Mouse (Mus musculus) gastrocnemius, postnatal 25 days (tissue): ENCODE data around the gene 2700049A03Rik. TPM values are rescaled to one million over a fixed set of nuclear protein-coding genes. Genes with fewer than 3 reads are reported as not detected.

Experiments
- DNase-seq: peaks from one replicate; pipeline ENCODE4 v3.0.0; 2022
- total RNA-seq, 2 experiments: library from RNA; stranded (reverse); gene quantifications; 1 replicate in 1 of 2; 2 replicates in 1 of 2; pipeline ENCODE4 v1.2.3; 2021

2700049A03Rik gene
- total RNA-seq, 2 experiments from 2014 or later: 2.8 to 3.6 TPM

DNA sequence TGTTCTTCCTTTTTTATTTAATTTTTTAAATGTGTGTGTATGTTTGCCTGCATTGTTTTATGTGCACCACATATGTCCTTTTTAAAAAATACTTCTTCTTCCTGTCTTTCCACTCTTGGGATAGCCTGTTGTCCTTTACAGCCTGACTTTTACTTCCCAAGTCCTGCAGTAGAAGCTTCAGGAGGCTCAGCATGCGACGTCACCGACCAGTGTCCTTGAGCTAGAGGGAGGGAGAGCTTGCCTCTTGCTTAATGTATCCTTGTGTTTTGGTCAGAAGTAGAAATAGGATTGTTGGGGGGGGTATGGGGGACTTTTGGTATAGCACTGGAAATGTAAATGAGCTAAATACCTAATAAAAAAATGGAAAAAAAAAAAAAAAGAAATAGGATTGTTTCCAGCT is 47.1 kb downstream of the 2700049A03Rik start:
- no peak for DNase-seq

DNA sequence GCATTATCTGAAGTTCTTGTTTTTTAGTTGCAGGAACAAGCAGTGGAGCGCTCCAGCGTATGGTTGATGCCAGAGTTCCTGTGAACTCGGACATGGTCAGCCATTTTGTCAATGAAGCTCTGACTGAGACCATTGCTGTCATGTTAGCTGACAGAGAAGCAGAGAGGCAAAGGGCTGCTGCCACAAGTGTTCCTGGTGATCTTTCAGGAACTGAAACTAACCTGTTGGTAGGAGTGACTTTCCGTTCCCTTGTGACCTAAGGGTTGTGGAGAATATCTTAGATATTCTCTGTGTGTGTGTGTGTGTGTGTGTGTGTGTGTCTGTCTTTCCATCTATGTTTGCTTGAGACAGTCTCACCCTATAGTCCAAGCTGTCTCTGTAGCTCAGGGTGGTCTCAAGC is 47.7 kb downstream of the 2700049A03Rik start:
- DNase-seq: no peak

DNA sequence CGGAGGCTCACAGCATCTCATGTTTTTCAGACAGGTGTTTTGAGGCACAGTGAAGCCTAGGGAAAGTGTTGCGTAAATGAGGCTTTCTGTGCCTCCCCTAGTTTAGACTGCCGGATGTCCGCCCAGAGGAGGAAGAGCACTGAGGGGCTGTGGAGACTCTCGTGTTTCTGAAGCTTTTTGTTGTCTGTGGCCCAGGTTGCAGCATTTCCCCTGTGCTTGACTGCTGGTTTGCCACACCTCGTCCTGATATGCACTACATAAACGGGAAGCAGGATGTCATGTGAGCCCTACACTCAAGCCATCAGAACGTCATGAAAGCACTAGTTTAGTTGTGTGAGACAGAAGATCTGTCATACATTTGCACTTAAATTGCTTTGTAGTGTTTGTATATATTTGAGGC is 56.1 kb downstream of the 2700049A03Rik start:
- DNase-seq: no peak

DNA sequence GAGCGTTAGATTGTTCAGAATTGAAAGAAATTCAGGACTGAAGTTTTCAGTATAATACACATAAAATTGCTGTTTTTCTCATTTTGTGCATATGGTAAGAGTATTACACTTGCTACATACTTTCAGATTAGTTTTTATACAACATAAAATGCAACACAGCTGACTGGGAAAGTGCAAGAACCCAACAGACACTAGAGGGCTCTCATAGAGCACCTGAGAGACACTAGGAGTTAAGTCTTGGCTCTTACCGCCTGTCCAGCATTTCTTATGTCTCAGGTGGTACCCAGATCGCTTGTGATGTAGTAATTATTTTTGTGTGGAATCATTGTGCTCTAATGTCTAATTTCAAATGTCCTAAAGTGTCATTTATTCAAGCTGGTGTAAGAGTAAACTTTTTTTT is 61.0 kb downstream of the 2700049A03Rik start:
- DNase-seq: no peak

DNA sequence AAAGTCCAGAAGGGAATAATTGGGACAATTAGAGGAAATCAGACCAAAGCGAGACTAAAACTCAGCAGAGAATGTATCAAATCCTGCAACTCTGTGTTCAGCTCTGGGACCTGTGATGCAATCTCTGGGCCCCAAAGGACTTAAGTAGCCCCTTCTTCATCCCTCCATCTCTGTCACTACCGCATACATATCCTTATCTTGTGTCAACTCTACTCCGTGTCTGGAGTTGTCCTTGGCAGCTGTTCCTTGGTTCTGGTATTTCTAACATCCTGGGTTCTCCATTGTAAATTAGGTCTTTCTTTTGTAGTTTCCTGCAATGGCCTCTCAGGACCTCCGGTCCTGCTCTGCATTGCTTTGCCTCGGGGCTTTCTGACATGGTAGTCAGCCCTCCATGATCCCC is 65.1 kb downstream of the 2700049A03Rik start:
- DNase-seq: no peak

DNA sequence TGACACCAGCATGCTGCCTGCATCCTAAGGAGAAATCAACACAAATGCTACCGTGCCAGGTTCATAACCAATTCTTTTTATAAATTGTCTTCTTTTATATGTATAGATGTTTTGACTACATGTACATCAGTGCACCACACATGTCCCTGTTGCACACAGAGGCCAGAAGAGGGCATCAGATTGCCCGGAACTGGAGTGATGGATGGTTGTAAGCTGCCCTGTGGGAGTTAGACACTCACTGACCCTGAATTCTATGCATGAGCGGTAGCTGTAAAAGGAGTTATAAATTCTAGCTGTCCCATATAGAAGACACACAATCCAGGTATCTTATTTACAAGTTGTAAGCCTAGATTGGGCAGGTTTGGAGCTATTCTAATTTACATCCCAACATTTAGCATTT is 67.7 kb downstream of the 2700049A03Rik start:
- DNase-seq: no peak

DNA sequence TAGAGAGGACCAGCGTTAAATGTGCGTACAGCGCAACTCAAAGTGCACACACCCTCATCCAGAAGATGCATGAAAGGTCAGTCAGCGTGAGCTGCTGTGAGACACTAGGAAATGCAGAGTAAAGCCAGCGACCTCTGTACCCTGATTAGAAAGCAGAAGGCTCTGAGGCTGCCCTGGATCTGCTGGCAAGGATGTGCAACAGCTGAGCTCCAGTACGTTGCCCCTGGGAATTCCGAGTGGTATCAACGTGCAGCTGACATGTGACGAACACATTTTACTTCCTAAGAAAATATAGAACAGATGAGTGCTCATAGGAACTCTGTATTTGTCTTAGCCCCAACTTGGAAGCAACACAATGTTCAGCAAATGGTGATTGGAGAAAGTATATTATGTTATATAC is 80.5 kb downstream of the 2700049A03Rik start:
- DNase-seq: no peak

DNA sequence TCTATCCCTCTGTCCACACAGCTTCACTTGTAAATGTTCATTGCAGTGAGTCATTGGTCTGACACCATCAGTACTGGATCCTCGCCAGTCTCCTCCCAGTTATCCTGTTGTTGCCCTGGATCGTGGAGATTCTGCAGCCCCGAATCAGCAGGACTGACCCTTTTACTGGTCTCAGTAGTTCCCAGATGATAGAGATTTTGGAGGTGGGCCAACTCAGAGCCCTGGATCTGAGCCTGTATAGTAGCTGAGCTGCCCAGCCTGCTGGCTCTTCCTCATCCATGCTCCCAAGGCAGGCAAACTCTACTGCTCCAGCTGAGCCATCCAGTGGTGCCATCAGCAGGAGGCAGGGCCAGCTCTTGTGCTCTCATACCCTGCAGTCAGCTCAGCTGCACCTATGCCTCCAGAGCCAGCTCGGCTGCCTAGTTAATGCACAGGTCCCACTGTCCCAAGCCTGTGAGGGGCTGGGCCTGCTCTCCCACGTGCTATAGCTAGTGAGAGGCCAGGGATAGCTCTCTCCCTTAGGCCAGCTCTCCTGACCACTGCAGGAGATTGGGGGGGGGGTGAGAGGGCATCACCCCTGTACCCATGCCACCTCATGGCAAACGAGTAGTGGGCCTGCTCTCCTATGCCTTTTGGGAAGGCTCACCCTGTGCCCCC is 81.3 kb downstream of the 2700049A03Rik start:
- no peak for DNase-seq

DNA sequence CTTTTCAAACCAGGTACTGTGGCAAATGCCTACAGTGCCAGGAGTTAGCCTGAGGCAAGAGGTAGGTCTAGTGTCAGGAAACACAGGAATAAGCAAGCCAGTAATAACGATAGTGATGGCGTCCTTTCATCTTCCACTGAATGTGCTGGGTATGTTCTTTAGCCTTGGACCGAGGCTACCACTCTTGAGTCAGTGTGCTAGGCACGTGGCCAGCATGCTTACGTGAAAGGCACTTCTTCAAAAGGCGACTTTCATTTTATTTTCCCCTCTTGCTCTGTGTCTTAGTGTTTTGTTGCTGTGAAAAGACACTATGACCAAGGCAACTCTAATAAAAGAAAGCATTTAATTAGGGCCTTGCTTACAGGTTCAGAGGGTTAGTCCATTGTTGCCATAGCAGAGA is 86.1 kb downstream of the 2700049A03Rik start:
- no peak for DNase-seq

DNA sequence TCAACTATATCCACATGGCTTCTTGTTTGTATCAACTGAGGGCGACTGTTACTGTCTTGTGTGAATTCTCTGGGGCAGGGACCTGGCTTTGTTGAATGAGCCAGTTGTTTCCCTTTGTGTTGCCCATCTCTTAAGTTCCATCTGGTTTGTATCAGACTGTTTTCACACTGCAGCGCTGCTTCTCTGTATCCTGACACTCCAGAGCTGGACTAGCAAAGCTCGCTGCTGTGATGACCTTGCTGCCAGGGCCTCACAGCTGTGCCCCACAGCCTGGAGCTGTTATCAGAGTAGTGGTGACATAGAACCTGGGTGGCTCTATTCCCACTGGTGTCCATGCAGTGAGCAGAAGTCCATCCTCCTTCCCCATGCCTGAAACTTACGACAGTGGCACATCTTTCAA is 91.1 kb downstream of the 2700049A03Rik start:
- no peak for DNase-seq

DNA sequence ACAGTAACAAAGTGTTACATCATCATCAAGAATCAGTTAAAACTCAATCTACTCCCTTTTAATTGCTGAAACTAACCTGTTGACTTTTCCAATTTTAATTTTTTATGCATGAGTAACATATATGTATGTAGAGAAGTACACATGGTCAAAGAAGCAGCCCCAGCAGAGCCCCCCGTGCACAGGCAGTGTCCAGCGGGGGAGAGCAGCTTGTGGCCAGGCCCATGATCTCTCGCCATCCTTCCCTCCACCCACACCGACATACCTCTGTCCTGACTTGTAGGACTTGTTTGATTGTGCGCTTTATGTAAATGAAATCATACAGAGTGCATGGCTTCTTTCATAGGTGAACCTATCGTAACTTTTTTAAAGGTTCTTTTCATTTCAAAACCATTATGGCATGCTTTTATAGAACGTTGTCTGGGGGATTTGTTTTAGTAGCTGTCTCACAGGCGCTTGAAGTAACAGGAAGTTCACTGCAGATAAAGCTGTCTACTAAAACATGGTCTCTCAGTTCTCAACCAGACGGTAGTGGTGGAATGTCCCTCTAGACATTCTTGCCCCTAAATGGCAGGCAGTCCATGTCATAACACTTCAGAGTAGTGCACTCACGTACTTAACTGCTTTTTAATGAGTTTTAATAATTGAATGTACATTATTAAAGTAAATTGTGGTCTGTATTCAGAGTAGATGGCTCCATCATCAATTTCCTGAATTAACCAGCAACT is 92.4 kb downstream of the 2700049A03Rik start:
- DNase-seq: no peak

DNA sequence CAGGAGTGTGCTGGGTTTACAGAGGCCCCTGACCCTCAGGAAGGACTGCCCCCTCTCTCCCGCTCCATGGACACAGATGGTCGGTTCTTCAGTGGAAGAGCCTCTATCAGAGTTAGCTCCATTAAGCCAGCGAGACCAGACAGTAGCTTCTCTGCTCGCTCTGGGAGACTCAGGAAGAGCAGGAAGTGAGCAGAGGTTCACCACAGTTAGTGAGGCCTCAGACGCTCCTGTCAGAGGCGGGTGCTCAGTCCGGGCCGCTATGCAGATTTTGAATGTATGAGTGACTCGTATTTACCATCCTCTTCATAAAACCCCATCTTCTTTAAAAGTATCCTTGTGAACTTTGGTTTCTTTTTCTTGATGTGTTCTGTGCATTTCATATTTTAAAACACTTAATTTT is 94.9 kb downstream of the 2700049A03Rik start:
- DNase-seq: no peak

DNA sequence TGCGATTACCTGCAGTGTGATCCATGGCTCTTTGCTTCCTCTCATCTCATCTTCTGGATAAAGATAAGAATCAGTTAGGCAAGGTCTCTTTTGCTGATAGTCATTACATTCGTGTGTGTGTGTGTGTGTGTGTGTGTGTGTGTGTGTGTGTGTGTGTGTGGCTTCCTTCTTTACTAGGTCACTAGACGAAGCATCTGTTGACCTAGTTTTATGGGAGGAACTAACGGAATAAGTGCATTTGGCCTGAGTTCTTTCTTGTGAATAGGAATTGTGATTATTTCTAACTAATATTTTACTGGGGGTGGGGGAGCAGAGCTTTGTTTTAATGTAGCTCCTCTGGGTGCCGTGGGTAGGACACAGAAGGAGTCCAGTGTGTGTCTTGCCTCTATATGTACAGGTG is 96.8 kb downstream of the 2700049A03Rik start:
- no peak for DNase-seq

DNA sequence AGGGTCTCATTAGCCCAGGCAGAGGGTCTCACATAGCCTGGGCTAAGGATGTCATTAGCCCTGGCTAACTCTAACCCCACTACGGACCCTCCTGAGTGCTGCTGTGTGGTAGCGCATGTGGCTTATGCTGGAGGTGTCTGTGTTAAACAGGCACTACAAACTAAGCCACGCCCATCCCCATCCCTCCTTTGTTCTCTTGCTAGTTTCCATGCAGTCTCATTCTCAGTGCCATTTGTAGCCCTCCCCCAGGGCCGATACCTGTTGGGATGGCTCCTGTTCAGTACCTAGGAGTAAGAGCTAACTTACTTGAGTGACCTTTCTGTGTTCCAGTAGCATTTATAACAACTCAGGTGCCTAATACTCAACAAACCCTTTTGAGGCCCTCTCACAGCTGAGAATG is 100.4 kb downstream of the 2700049A03Rik start:
- no peak for DNase-seq

DNA sequence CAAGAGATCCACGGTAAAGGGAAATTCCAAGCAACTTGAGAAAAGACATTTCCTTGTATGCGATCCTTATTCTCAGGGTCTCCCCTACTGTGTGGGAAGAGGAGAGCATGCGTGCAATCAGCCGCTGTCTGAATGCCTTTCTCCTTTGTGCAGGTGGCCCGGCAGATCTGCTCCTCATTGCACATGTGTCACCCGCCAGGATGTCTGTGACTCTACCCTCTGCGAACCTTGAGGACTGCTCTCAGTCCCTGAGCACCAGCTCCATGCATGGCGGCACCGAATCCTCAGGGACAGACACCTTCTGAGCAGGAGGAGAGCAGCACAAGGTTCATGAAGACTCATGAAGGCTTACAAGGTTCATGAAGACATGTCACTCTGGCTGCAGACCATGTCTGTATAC is 106.1 kb downstream of the 2700049A03Rik start:
- DNase-seq: no peak

DNA sequence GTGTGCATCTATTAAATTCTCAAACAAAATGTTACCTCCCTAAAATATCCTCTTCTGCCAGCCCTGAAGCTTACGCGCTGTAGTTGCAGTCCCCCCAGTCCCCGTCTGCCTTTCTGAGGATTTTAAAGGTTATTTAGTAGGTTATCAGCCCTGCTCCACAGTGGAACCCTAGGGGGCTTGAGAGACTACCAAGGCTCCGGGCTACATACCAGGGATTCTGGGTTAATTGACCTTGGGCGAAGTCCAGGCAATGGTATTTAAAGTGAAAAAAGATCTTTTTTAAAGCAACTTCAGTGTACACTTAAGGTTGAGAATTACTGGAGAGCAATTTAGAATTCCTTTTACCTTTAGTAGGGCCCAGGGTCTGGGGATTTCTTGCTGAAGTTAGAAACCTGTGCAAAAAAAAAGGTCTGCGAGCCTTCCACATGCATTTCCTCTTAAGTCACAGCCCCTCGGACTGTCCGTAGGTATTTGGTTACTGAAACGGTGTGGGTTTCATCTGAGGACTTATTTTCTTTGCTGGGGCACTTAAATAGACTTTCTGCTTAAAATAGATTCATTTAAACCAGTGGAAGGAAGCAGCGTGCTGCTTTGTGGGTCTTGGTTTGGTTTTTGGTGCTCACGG is 108.2 kb downstream of the 2700049A03Rik start:
- no peak for DNase-seq

DNA sequence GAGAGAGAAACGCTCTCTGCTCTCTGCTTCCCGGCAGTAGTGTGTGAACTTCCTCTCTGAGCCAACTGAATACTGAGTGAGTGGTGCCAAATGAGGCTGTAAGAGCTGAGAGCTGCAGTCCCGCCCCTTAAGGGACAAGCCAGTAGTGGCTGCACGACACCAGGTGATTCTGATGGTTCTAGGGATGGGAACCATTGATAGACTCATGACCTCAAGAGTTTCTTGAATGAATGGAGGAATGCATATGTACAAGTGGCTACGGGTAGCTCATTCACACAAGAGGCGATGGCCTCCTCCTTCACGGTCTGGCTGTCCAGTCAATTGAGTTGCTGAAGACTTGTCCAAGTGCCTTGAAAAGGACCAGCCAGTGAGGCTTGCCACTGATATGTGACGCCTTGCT is 110.5 kb downstream of the 2700049A03Rik start:
- no peak for DNase-seq

DNA sequence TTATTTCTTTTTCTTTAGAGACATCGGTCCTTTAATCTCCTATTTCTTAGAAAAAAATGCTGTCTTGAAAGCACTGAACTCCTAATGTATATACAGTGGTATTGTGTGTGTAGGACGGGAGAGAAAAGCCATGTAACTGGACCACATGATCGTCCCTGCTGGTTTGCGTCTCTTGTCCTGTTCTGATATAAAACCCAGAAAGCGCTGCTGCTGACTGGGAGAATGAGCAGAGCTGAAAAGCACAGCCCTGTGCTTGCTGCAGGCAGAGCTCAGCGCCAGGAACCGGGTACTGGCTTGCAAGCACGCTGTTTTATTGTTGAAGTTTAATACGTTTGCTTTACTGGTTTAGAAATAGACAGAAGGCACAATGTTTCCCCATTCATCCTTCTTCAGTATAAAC is 112.7 kb downstream of the 2700049A03Rik start:
- DNase-seq: no peak

DNA sequence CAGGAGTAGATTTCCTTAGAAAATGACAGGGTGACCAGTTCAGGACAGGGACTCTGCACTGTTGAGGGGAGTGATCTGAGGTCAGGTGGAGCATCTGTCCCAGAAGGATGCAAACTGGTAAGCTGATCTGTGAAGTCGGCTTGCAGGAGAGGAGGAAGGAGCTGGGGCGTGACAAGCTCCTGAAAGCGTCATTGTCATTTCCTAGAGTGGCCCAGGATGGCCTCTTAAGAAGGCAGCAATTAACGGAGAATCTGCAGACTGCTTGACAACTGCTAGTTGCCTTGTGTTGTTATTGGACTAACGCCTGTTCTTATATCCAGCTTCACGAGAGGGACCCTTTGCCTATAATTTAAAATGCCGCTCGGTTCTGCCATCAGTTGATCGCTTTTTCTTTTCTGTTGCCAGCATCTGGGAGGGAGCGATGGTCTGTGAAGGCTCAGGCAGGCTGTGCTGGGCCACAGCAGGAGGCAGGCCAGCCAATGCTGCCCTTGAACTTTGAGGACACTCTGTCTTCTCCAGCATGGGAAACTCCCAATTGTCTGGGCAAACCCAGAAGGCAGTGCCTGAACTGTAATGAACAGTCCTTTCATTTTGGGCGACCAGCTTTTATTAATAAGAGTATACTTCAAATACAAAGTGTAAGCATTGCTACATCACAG is 116.0 kb downstream of the 2700049A03Rik start:
- DNase-seq: no peak

DNA sequence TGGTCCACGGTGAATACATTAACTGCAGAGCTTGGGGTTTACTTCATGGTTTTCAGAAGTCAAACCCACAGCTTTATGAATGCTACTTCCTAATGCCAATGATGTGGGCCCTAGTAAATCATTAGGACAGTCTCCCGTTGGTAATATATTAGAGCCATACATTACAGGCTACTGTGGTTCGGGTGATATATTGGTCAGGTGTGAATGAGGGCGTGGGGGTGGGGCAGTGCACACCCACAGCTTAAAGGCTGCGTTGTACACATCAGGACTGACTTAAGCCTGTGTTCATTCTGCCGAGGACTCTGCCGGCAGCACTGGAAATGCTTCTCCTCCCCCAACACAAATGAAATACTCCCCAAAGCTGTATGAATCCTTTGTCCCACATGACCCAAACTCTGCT is 118.1 kb downstream of the 2700049A03Rik start:
- DNase-seq: no peak

DNA sequence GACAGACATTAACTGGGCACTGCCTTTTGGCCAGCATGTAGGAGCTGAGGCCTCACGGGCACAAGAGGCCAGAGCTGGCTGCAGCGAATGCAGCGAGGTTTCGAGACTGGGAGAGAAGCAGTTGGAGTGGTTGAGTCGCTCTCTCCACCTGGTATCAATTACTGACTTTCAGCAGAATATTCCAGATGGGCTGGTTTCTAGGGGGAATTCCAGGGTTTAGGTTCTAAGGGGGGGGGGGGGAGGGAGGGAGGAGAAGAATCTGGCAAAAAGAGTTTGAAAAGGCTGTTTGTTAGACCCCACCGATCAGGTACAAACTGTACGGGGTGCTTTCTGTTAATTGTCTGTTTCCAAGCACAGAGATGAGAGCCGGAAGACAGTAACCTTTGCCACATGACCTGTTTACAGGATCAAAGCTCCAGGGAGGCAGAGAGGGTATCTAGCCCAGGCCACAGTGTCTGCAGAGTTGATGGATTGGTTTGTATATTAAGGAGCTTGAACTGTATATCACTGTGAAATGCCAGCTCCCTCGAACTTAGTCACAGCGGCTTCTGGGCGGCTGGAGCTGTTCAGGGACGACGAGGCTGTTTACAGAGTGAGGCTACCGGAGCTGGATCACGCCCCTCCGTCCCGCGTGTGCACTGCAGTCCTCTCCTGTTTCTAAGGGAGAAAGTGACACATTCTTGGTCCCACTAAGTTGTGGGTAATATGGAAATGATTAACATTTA is 121.7 kb downstream of the 2700049A03Rik start:
- DNase-seq: no peak

DNA sequence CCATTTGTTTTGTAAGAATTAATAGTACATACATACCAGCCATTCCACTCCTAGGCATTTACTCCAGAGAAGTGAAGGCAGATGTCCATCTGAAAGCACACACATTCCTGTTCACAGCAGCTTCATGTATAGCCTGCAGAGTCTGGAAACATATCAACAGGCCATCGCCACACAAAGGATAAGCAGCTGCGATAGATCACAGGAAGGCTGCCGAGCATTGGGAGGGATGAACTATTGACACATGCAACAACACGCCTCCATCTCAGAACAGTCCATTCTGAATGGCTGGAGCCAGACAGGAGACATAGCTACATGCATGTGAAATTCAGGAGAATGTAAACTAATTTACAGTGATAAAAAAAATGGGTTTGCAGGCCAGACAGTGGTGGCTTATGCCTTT is 127.6 kb downstream of the 2700049A03Rik start:
- DNase-seq: no peak
